Mouse (Mus musculus) lung, postnatal 14 days (tissue): ENCODE data around the gene Fitm1.

Source experiments
- DNase-seq: peaks from one replicate; pipeline ENCODE4 v3.0.0; 2021

Fitm1 gene

GRCm38 (mm10) chr14:55598521-55599390 lies 23.3 kb downstream of the Fitm1 start:
- DNase-seq = no peak

- no peak for DNase-seq
Measured at GRCm38 (mm10) chr14:55603271-55603632, 27.8 kb downstream of the Fitm1 start, which contains the start of gene Irf9. TSS of gene Irf9 (plus strand) at chr14:55603571.

GRCm38 (mm10) chr14:55603633-55604576 lies 28.5 kb downstream of the Fitm1 start:
- peak; percentile 94 for DNase-seq

DNA sequence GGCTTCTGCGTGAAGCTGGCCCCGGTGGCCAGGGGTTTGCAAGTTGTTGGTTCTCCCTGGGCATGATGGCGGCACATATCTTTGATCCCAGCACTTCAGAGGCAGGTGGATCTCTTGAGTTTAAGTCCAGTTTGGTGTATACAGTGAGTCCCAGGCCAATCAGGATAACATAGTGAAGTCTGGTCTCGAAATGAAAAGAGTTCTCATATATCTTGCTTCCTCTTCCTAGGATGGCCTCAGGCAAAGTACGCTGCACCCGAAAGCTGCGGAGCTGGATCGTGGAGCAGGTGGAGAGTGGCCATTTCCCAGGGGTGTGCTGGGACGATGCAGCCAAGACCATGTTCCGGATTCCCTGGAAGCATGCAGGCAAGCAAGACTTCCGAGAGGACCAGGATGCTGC lies 29.4 kb downstream of the Fitm1 start:
- no peak for DNase-seq

DNA sequence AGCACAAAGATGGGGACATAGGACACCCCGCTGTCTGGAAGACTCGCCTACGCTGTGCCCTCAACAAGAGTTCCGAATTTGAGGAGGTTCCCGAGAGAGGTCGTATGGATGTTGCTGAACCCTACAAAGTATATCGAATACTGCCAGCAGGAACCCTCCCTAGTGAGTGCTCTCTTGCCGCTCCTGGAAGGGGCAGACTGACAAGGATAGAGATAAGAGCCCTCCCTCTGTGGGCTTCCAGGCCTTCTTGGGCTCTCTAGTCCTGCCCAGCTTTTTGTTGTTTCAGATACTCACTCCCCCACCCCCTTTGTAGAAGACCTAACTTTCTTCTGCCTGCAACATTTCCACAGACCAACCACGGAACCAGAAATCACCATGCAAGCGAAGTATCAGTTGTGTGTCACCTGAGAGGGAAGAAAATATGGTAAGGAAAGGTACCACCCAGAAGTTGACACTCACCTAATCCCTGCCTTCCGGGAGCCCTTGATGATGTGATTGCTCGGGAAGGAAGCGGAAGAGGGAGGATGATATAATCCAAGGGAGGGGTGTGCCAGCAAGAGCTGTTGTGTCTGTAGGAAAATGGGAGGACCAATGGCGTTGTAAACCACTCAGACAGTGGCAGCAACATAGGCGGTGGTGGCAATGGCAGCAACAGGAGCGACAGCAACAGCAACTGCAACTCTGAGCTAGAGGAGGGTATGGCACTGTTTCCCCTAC lies 30.5 kb downstream of the Fitm1 start:
- no peak for DNase-seq

DNA sequence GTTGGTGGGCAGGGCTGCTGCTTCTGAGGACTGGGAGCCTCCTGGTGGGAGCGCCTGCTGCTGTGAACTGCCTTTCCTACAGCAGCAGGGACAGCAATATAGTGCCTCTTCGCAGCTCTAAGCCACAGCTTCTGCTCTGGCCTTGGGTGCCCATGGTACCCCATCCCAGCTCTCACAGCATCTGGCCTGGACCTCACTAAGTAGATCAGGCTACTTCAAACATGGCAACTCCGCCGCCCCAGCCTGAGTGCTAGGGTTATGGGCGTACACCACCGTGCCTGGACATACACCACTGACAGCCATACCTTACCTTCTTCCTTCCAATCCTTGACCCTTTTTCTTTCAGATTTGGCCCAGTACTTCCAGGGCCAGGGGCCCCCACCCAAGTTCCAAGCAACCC lies 32.9 kb downstream of the Fitm1 start:
- DNase-seq = no peak

DNA sequence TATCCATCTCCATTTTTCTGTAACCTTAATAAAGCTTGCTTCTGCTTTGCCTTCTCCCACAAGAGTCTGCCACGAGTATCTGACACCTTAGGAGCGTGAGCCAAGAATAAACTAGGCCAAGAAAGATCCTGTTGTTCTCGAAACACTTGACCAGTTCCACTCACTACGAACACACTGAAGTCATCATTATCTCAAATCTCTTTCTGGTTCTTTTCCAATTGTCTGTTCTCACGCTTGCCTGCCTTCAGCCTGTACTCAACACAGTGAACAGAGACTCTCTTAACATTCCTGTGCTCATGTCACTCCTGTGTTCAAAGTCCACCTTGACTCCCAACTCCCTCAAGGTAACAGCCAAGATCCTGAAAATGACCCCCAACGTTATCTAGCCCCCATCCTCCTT lies 37.9 kb downstream of the Fitm1 start:
- no peak for DNase-seq

DNA sequence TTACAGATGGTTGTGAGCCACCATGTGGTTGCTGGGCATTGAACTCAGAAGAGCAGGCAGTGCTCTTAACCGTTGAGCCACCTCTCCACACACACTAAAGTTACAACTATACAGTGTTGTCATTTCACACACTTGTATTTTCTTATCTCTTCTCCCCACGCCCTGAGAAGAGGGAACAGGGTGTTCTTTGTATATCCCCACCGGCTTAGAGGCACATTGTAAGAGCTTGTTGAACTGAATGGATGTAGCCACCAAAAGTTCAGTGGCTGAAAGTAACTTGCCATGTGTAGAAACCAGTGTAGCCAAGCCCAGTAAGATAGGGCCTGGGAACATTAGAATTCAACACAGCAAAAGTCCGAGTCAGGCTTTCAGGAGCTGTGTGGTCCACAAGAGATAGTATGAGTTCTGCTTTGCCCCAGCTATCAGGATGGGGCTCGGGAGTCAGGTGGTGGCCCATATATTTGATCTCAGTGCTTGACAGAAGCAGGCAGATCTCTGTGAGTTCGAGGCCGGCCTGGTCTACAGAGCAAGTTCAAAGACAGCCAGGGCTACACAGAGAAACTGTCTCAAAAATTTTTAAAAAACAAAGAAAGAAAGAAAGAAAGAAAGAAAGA lies 39.3 kb downstream of the Fitm1 start:
- DNase-seq = no peak

DNA sequence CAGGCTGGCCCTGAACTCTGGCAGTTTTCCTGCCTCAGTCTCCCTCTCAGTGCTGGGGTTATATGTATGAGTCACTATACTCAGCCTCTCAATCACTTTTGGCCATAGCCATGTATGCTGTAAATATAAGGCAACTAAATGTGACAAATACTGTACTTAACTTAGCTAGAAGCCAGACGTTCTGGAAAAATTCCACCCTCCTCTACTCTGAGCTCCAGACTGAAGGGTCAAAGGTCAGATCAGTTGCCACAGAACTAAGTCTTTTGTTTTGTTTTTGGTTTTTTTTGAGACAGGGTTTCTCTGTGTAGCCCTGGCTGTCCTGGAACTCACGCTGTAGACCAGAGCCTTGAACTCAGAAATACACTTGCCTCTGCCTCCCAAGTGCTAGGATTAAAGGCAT lies 40.5 kb downstream of the Fitm1 start:
- no peak for DNase-seq

- DNase-seq = no peak
Measured at GRCm38 (mm10) chr14:55616844-55617243, 41.4 kb downstream of the Fitm1 start.

DNA sequence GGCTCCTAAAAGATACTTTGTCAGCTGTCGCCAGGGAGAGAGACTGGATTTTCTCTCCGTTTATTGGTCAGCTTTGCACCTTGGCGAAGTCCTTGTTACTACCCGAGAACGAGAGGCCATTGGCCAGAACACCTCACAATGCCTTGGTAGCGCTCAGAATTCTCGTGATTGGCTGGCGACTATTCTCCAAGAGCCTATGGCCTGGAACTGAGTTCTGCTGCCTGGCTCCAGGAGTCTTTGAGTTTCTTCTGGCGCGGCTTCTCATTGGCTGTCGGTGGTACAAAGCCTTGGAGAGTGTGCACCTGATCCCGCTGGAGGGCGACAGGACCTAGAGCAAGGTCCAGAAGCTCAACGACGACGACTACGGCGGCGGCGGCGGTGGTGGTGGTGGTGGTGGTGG lies 42.4 kb downstream of the Fitm1 start, which contains the start of gene Rec8:
TSS of gene Rec8 (plus strand) at position 216 of the 400 bp plus-strand sequence.
- DNase-seq = peak; percentile 35

DNA sequence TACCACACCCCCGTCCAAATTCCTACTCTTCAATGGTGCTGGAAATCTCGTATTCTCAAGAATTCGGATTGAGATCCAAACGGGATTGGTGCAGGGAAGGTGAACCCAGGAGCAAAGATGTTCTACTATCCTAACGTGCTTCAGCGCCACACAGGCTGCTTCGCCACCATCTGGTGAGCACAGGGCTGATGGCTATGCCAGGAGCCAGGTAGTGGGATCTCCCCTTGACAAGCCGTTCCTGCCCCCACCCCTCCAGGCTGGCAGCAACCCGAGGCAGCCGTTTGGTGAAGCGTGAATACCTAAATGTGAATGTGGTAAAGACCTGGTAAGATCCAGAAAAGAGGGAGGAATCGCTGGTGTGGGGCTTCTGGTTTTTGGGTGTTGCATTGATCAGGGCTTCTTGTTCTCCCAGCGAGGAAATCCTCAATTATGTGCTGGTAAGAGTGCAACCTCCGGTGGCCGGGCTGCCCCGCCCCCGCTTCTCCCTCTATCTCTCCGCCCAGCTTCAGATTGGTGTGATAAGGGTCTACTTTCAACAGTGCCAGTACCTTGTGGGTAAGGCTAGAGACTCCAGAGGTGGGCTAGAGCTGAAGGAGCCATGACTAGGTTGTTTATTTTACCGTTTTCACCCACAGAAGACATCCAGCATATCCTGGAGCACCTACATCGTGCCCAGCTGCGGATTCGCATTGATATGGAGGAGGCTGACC lies 43.2 kb downstream of the Fitm1 start:
- no peak for DNase-seq
